Mouse (Mus musculus) liver, embryonic 11.5 days (tissue): ENCODE data around the gene Mvb12a. TPM values are rescaled to one million over a fixed set of nuclear protein-coding genes. Genes with fewer than 3 reads are reported as not detected.

Experiments used
- ATAC-seq: fragments of 200-750 bp; cut with Nextera tagmentation; replicated peaks from 2 replicates; pipeline ENCODE4 v1.8.0; 2017; ENCODE audit warnings: moderate number of reproducible peaks, mild to moderate bottlenecking, moderate TSS enrichment, moderate library complexity; ENCODE audit not compliant: low FRiP score
- DNase-seq: peaks from one replicate; pipeline ENCODE4 v3.0.0-alpha.2; 2017; ENCODE audit warnings: low spot score
- H3K27ac ChIP-seq: fragments of 300-500 bp; sonication (generic); 2 replicates; pipeline ENCODE4 v1.5.1; 2014; ENCODE audit warnings: mild to moderate bottlenecking, low read depth, low read length, control low read depth
- H3K27me3 ChIP-seq: fragments of 300-500 bp; sonication (generic); replicated peaks from 2 replicates; pipeline ENCODE4 v1.6.1; 2014; ENCODE audit warnings: low read length, mixed read lengths; ENCODE audit not compliant: control insufficient read depth, insufficient read depth
- H3K36me3 ChIP-seq: fragments of 300-500 bp; sonication (generic); 2 replicates; pipeline ENCODE4 v1.6.1; 2014; ENCODE audit warnings: mild to moderate bottlenecking, low read length, moderate library complexity, mixed read lengths; ENCODE audit not compliant: control insufficient read depth, insufficient read depth
- H3K4me1 ChIP-seq: fragments of 300-500 bp; sonication (generic); replicated peaks from 2 replicates; pipeline ENCODE4 v1.6.1; 2014; ENCODE audit warnings: low read length, mixed read lengths; ENCODE audit not compliant: control insufficient read depth, insufficient read depth
- H3K4me2 ChIP-seq: fragments of 300-500 bp; sonication (generic); 2 replicates; pipeline ENCODE4 v1.6.1; 2014; ENCODE audit warnings: mild to moderate bottlenecking, control low read depth, moderate library complexity
- H3K4me3 ChIP-seq: fragments of 300-500 bp; sonication (generic); 2 replicates; pipeline ENCODE4 v1.5.1; 2014; ENCODE audit warnings: low read depth, low read length, control low read depth
- H3K9ac ChIP-seq: fragments of 300-500 bp; sonication (generic); 2 replicates; pipeline ENCODE4 v1.6.1; 2014; ENCODE audit warnings: low read depth, low read length, control low read depth
- H3K9me3 ChIP-seq: fragments of 300-500 bp; sonication (generic); 2 replicates; pipeline ENCODE4 v1.6.1; 2016; ENCODE audit warnings: low read length, inconsistent platforms, mixed read lengths; ENCODE audit not compliant: control insufficient read depth
- WGBS: fragments of 180-500 bp; shearing (Covaris S2); extraction: QIAGEN DNeasy Blood & Tissue Kit; methylation state at CpG from one replicate; pipeline ENCODE4 v1.1.7; 2014; 5-methylcytosine and 5-hydroxymethylcytosine counted together
- polyA plus RNA-seq: library from polyadenylated mRNA; unstranded; fragments of >200 nt; fragmentation: Nextera tagmentation; extraction: Ambion mirVana; gene quantifications from 2 replicates; pipeline ENCODE4 v1.2.1, GENCODE M21; 2014

Mvb12a gene
- polyA plus RNA-seq, 1 experiment from 2014 or later = 71.0 TPM

GRCm38 (mm10) chr8:71591017-71591416 lies 48.3 kb downstream of the Mvb12a start:
- peak overlapping the region; percentile 98 for H3K27ac ChIP-seq
- WGBS = 23% methylated on average over 5 of the region's 5 CpGs
- no peaks in the 10 kb centered on the region for H3K36me3 ChIP-seq
- no peaks in the 10 kb centered on the region for H3K27me3 ChIP-seq
- peak overlapping the region; percentile 78 for H3K4me2 ChIP-seq
- H3K4me1 ChIP-seq = peaks cover 11% of the 10 kb centered on the region
- H3K4me3 ChIP-seq = peak overlapping the region; percentile 90
- H3K9ac ChIP-seq = peak overlapping the region; percentile 98
- no peaks in the 10 kb centered on the region for H3K9me3 ChIP-seq
- ATAC-seq (no peak), DNase-seq (no peak)

DNA sequence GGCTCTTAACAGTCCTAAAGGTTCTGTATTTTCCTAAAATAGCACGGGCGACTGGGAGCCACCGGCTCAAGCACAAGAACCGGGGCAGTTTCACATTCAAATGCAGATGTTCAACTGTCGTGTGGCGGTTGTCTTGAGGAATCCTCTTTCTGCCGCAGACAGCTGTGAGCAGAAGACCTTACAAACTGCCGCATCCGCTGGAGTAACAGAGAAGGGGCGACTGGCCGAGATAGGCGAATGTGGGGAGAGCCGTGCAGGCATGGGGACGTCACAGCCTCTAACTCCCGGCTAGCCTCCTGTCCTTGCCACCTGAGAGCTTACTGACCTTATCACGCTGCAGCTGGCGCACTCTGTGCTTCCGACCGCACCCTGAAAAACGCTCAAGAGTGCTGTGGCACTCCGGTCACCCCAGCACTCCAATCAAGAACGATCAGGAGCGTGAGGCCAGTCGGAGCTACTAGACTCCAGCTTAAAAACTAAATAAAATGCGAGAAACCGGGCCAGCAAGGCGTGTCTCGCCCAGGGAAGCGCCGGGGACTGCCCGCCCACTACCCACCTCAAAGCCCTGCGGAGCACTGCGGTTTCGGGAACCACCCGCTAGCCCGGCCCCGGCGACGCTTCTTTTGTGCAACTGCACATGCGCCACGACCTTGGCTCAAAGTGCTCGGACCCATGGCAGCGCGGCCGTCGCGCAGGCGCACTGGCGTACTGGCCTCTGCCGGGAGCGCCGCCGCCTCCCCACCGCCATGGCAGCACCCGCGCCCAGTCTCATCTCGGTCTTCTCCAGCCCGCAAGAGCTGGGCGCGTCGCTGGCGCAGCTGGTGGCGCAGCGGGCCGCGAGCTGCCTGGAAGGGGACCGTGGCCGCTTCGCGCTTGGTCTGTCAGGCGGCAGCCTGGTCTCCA lies 49.0 kb downstream of the Mvb12a start, which contains the start of gene Pgls:
Gene Pgls, plus strand, starts transcription at position 706 of the 903 bp plus-strand sequence.
- peaks cover 14% of the 10 kb centered on the region for H3K4me1 ChIP-seq
- no peaks in the 10 kb centered on the region for H3K27me3 ChIP-seq
- WGBS = under 1% methylated on average over 71 of the region's 71 CpGs
- no peaks in the 10 kb centered on the region for H3K9me3 ChIP-seq
- H3K9ac ChIP-seq = peak within 1 kb of the TSS; percentile 98
- peak within 1 kb of the TSS; percentile 98 for H3K27ac ChIP-seq
- H3K4me3 ChIP-seq = peak within 1 kb of the TSS; percentile 90
- peak within 1 kb of the TSS; percentile 78 for H3K4me2 ChIP-seq
- ATAC-seq (peak; percentile 86), DNase-seq (peak; percentile 95)
- no peaks in the 10 kb centered on the region for H3K36me3 ChIP-seq

GRCm38 (mm10) chr8:71592374-71593170 lies 49.9 kb downstream of the Mvb12a start:
- H3K27me3 ChIP-seq = no peaks in the 10 kb centered on the region
- ATAC-seq = peak; percentile 44
- H3K4me3 ChIP-seq = peak overlapping the region; percentile 90
- peaks cover 14% of the 10 kb centered on the region for H3K4me1 ChIP-seq
- H3K9me3 ChIP-seq = no peaks in the 10 kb centered on the region
- no peak for DNase-seq
- WGBS = 4% methylated on average over 59 of the region's 60 CpGs
- peak overlapping the region; percentile 98 for H3K27ac ChIP-seq
- peak overlapping the region; percentile 78 for H3K4me2 ChIP-seq
- peak overlapping the region; percentile 98 for H3K9ac ChIP-seq
- no peaks in the 10 kb centered on the region for H3K36me3 ChIP-seq

GRCm38 (mm10) chr8:71593556-71594323 lies 51.0 kb downstream of the Mvb12a start:
- H3K9ac ChIP-seq = peak overlapping the region; percentile 98
- peak overlapping the region; percentile 90; the same call in 1 of the 2 replicates for H3K4me3 ChIP-seq
- H3K4me1 ChIP-seq = peaks cover 14% of the 10 kb centered on the region

GRCm38 (mm10) chr8:71594324-71594722 lies 51.6 kb downstream of the Mvb12a start:
- no peaks in the 10 kb centered on the region for H3K9me3 ChIP-seq
- no peak overlapping the region for H3K27ac ChIP-seq
- no peak overlapping the region for H3K4me3 ChIP-seq
- H3K27me3 ChIP-seq = 0 out of 2 replicates have a peak, but pooled peaks cover under 1% of the 10 kb centered on the region
- ATAC-seq (no peak), DNase-seq (no peak)
- WGBS = 87% methylated on average over 4 of the region's 4 CpGs
- H3K36me3 ChIP-seq = no peaks in the 10 kb centered on the region
- no peak overlapping the region for H3K4me2 ChIP-seq
- peaks cover 14% of the 10 kb centered on the region for H3K4me1 ChIP-seq
- no peak overlapping the region for H3K9ac ChIP-seq

More at GRCm38 (mm10) chr8:71593556-71594323, 51.0 kb downstream of the Mvb12a start:
- H3K27me3 ChIP-seq = no peaks in the 10 kb centered on the region
- H3K27ac ChIP-seq = no peak overlapping the region
- no peak for DNase-seq
- H3K9me3 ChIP-seq = no peaks in the 10 kb centered on the region
- H3K4me2 ChIP-seq = peak overlapping the region; percentile 78
- ATAC-seq = no peak
- H3K36me3 ChIP-seq = no peaks in the 10 kb centered on the region
- WGBS = 87% methylated on average over 8 of the region's 8 CpGs

DNA sequence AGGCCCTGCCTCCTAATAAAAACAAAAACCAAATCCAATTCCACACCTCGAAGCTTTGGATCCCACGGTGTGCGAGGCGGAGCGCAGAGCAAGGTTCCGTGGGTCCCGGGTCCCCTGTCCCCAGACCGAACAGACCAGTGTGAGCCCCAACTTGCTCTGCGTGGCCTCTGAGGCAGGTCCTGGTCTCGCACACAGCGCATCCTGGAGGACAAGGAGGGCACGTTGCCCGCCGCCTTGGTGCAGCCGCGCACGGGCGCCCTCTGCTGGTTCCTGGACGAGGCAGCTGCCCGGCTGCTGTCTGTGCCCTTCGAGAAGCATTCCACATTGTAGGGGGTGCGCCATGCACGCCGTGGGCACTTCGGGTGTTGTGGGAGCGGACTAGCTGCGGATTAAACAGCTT lies 53.1 kb downstream of the Mvb12a start:
- no peak overlapping the region for H3K27ac ChIP-seq
- peaks cover 13% of the 10 kb centered on the region for H3K27me3 ChIP-seq
- H3K9ac ChIP-seq = no peak overlapping the region
- 12% methylated on average over 27 of the region's 27 CpGs for WGBS
- no peaks in the 10 kb centered on the region for H3K36me3 ChIP-seq
- H3K9me3 ChIP-seq = no peaks in the 10 kb centered on the region
- H3K4me1 ChIP-seq = peaks cover 13% of the 10 kb centered on the region
- H3K4me2 ChIP-seq = no peak overlapping the region
- no peak overlapping the region for H3K4me3 ChIP-seq
- ATAC-seq = peak; percentile 23
- DNase-seq = peak; percentile 84

DNA sequence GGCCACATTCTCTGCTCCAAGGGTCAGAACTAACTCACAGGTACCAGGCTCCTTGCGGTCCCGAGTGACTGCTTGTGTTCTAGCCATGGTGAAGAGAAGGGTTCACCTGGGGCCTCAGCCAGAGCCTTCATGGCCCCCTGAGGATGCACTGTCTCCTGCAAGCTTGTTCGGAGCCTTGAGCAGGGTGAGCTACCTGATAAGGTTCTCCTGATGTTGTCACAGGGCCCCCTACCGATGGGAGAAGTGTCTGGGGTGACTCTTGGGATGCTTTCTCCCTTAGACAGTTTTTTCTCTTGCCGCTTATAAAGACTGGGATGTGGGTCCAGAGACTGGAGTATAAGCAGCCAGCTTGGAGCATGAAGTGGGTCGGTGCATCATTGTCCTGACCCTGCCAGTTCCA lies 53.7 kb downstream of the Mvb12a start:
- no peaks in the 10 kb centered on the region for H3K36me3 ChIP-seq
- DNase-seq (no peak), ATAC-seq (no peak)
- H3K9ac ChIP-seq = no peak overlapping the region; the same call in 1 of the 2 replicates
- no peaks in the 10 kb centered on the region for H3K9me3 ChIP-seq
- H3K4me1 ChIP-seq = peaks cover 11% of the 10 kb centered on the region
- no peak overlapping the region for H3K27ac ChIP-seq
- no peak overlapping the region for H3K4me2 ChIP-seq
- no peak overlapping the region for H3K4me3 ChIP-seq
- peaks cover 15% of the 10 kb centered on the region for H3K27me3 ChIP-seq
- 57% methylated on average over 6 of the region's 6 CpGs for WGBS

GRCm38 (mm10) chr8:71596798-71597197 lies 54.1 kb downstream of the Mvb12a start:
- ATAC-seq (no peak), DNase-seq (no peak)
- no peak overlapping the region for H3K4me2 ChIP-seq
- H3K4me3 ChIP-seq = no peak overlapping the region
- peaks cover 11% of the 10 kb centered on the region for H3K4me1 ChIP-seq
- H3K9me3 ChIP-seq = no peaks in the 10 kb centered on the region
- H3K27ac ChIP-seq = no peak overlapping the region
- 71% methylated on average over 4 of the region's 4 CpGs for WGBS
- H3K36me3 ChIP-seq = no peaks in the 10 kb centered on the region
- H3K27me3 ChIP-seq = peaks cover 19% of the 10 kb centered on the region
- no peak overlapping the region for H3K9ac ChIP-seq
